Mouse (Mus musculus): ENCODE results near the gene Pwwp2a.

The Pwwp2a gene

DNA sequence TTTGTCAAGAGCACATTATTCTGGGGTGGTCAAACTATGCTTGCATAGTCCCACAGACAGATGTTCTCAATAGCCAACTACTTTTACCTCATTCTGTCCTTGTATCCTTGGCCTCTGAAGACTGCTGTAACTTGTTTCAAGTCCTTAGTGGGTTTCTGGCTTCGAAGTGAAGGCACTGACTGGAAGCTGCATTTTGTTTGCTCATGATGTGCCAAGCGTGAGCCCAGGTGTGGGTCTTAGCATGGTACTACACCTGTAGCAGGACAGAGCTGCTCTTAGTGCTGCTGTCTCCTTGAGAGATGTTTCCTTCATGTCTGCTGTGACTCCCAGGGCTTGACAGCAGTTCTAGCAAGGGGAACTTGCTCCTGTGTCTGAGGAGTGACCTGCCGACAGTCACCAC is 41.6 kb downstream of the Pwwp2a start:
- no peak for DNase-seq (ENCODE audit: low spot score in 2 of 2)

- DNase-seq (ENCODE audit: low spot score in 2 of 2) = no peak
Measured at GRCm38 (mm10) chr11:43727796-43728195, 46.0 kb downstream of the Pwwp2a start.

- DNase-seq (ENCODE audit: low spot score in 2 of 2) = no peak
Measured at GRCm38 (mm10) chr11:43728737-43729301, 47.0 kb downstream of the Pwwp2a start.

GRCm38 (mm10) chr11:43747233-43748226 is 65.7 kb downstream of the Pwwp2a start, which contains the start of gene Ttc1:
Gene Ttc1 (minus strand): TSS chr11:43748008.
- peak; percentile 92 to 98 for DNase-seq (ENCODE audit: low spot score in 2 of 2)

DNA sequence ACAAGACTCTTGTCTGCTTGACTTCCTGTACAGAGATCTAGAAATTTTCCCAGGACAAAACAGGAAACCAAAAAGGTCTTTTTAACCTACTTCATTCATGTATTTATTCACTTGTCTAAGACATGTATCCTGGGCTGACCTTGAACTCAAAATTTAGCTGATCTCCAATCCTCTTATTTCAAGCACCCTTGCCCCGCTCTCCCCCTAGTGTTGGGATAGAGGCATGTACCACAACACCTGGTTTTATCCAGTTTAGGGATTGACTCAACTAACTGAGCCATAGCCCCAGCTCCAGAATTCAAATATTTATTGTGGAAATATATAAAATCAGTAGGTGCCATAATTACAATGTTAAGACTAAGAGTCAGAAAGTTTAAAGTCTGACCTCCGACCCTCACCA is 69.7 kb downstream of the Pwwp2a start:
- no peak for DNase-seq (ENCODE audit: low spot score in 2 of 2)

DNA sequence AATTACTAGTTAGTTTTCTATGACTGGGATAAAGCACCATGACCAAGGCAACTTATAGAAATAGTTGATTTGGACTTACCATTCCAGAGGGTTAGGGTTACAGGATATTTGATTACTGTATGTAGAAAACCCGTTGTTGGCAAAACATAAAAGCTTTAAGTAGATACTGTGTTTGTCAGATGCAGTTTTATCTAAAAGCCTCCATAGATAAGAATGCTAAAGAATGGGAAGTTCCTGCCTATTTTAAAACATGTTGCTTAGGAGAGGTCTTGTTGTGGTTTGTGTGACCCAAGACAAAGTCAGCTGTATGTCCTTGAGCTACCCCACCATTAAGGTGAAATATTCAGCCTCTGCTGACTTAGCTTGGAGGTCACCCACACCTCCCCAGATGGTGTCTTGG is 72.8 kb downstream of the Pwwp2a start:
- DNase-seq (ENCODE audit: low spot score in 2 of 2) = no peak

GRCm38 (mm10) chr11:43755411-43755810 is 73.6 kb downstream of the Pwwp2a start:
- no peak for DNase-seq (ENCODE audit: low spot score in 2 of 2)

DNA sequence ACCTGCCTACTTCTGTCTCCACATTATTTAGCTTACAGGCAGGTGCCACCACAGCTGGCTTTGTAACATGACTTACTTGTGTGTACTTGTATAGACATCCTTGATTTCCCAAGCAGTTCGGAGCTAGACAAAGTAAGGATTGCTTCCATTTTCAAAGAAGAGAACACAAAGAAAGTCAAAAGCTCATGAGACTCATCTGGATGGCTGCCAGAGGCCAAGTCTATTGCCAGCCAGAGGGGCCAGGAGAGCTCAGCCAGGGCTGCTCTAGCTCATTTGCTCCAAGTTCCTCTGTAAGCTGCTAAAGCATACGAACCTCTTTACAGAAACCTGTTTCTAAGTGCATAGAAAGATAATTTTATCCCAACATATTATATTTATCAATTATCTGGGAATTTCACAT is 76.6 kb downstream of the Pwwp2a start:
- no peak for DNase-seq (ENCODE audit: low spot score in 2 of 2)

DNA sequence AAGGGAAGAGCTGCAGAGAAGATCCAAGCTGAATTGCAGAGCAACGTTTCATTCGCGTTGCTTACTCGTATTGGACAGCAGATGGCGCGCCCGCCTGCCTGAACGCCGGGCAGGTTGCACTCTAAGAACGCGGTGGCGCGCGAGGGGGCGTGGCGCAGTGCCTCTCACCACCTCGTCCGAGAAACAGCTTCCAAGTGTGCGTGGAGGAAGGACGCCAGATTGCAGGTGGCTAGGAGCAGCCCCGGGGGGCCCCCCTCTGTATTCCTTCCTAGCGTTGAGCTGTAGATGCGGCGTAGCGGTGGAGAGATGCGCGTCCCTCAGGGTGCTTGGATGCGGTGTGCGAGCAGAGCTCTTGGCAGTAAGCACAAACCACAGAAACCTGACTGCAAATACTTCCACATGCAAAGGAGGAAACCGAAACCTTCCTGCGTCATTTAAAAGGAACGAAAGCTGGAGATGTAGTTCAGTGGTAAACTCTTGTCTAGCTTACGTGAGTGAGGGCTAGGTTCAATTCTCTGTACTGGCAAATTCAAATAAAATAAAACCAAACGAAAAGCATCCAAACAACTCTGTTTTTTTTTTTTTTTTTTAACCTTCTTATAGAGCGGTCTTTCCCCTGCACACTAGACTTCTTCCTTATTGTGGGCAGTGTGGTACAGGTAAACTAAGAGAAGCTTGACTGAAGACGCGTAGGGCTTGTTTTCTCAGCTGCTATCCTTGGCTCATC is 85.3 kb downstream of the Pwwp2a start:
- peak; percentile 26 to 83 for DNase-seq (ENCODE audit: low spot score in 2 of 2)

DNA sequence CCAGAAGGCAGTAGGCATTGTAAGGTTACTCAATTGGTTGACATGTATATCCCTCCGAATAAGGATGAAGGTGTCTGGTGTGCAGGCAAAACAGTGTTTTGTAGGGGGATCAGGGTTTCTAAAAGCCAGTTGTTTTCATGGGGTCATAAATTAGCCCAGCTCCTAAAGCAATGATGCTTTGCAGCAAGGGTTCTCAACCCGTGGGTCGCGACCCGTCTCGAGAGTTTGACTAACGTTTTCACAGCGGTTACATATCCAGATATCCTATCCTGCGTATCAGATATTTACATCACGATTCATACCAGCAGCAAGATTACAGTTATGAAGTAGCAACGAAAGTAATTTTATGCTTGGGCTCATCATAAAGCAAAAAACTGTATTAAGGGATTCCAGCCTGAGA is 86.0 kb downstream of the Pwwp2a start:
- no peak for DNase-seq (ENCODE audit: low spot score in 2 of 2)

- no peak for DNase-seq (ENCODE audit: low spot score in 2 of 2)
Measured at GRCm38 (mm10) chr11:43770110-43770509, 88.3 kb downstream of the Pwwp2a start.
